Mouse (Mus musculus): Measurements from ENCODE around the gene Limch1.

DNA sequence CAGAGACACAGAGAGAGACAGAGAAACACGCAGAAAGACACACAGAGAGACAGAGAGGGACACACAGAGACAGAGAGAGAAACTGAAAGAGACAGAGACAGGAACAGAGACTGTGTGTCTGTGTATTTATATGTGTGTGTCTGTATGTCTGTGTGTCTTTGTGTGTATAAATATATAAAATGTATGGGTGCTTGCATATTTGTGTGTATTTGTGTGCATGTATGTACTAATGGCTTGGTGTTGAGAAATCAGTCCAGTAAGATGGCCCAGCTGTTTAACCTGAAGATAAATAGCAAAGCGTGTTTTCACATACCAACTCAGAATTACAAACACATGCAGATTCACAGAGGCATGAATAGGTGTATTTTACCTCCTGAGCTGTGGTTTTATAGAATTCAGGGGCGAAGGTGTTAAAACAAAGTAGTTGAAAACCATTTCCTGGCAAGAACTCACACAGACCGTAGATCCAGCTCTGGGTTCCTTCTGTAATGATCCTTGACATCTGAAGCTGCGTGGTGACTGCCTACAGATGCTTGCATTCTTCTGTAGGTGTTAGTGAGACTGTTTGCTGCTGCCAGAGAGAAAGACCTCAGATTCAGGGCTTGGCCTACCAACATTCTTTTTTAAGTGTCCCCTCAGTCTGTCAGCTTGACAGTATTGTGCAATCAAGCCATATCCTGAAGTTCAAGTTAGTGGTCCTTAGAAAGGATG lies 140.9 kb downstream of the Limch1 start:
- TF ChIP-seq CTCF (IDR thresholded peaks at IDR 0.05; ENCODE audit: low read depth) (no peak), EP300 (optimal IDR thresholded peaks at IDR 0.05) (no peak)

All from stomach, postnatal 0 days (tissue).